28 mouse cellular contexts compared by ENCODE assay signal in genomic region chr11:34424546-34424945, GRCm38 (mm10).
DNase-seq lines count a peak whose midpoint lies in the region; ATAC-seq and TF ChIP-seq lines count a peak whose summit lies in the region.
"Had no signal": no experiment of that assay in that cellular context is flagged by ENCODE, and none has a peak within 500 bp of the region (broad histone marks: within the 10 kb centered on the region; RNA-seq: fewer than 3 reads in every experiment).

No protein-coding gene starts in this region.

- H3K4me1 ChIP-seq in heart, embryonic 10.5 days = no peaks in the 10 kb centered on the region
- H3K4me1 ChIP-seq in kidney, adult 2 months (ENCODE audit: control insufficient read depth, insufficient read depth, low read length) = 0 out of 2 replicates have a peak, but pooled peaks cover 4% of the 10 kb centered on the region
- H3K4me1 ChIP-seq in kidney, embryonic 16.5 days (ENCODE audit: insufficient read depth, low read length) = no peaks in the 10 kb centered on the region
- H3K4me1 ChIP-seq in forebrain, embryonic 15.5 days = peaks cover 7% of the 10 kb centered on the region; the same call in 1 of the 2 replicates
- H3K4me1 ChIP-seq: forebrain, embryonic 10.5 days; forebrain, embryonic 13.5 days; heart, embryonic 13.5 days had no signal

- H3K9ac ChIP-seq in kidney, embryonic 16.5 days (replicated peaks; ENCODE audit: low read length) = no peak overlapping the region
- no peak overlapping the region for H3K9ac ChIP-seq in forebrain, embryonic 15.5 days (replicated peaks)
- H3K9ac ChIP-seq: embryonic facial prominence, embryonic 12.5 days; embryonic facial prominence, embryonic 15.5 days; forebrain, embryonic 13.5 days; forebrain, postnatal 0 days; heart, embryonic 13.5 days; hindbrain, embryonic 14.5 days had no signal

- TF ChIP-seq POLR2A in kidney, adult 2 months (IDR thresholded peaks at IDR 0.05; ENCODE audit: low read depth, low read length) = no peak

- H3K36me3 ChIP-seq in heart, embryonic 10.5 days = no peaks in the 10 kb centered on the region
- H3K36me3 ChIP-seq in kidney, adult 2 months (ENCODE audit: control insufficient read depth, insufficient read depth, low read length) = no peaks in the 10 kb centered on the region
- H3K36me3 ChIP-seq in kidney, embryonic 16.5 days (ENCODE audit: insufficient read depth, low read length) = no peaks in the 10 kb centered on the region
- no peaks in the 10 kb centered on the region for H3K36me3 ChIP-seq in forebrain, embryonic 15.5 days
- H3K36me3 ChIP-seq: embryonic facial prominence, embryonic 12.5 days; embryonic facial prominence, embryonic 15.5 days; forebrain, embryonic 10.5 days; heart, embryonic 13.5 days had no signal

- peak; percentile 54 for DNase-seq in heart, adult 11 months
- DNase-seq in heart, embryonic 10.5 days (ENCODE audit: low spot score) = no peak
- peak; percentile 83 for DNase-seq in kidney, adult 2 months
- peak; percentile 67 to 81 for DNase-seq in kidney, postnatal 25 days
- DNase-seq: adrenal gland, adult 8-10 months; adrenal gland, postnatal 25 days; cerebellum, adult 18-20 months; cerebellum, adult 9-10 months; cerebellum, postnatal 25 days; forebrain, postnatal 0 days; gastrocnemius, adult 2 months; gastrocnemius, postnatal 14 days; heart, adult 18-20 months; heart, postnatal 14 days; heart, postnatal 4 days had no signal

- H3K4me2 ChIP-seq in kidney, embryonic 16.5 days (replicated peaks; ENCODE audit: low read depth, low read length) = no peak overlapping the region
- no peak overlapping the region for H3K4me2 ChIP-seq in forebrain, embryonic 15.5 days (replicated peaks)
- H3K4me2 ChIP-seq: embryonic facial prominence, embryonic 12.5 days; embryonic facial prominence, embryonic 15.5 days; forebrain, embryonic 13.5 days; heart, embryonic 13.5 days; hindbrain, embryonic 14.5 days had no signal

- TF ChIP-seq CTCF in kidney, adult 2 months (conservative IDR thresholded peaks at IDR 0.05; ENCODE audit: insufficient read depth, insufficient read length, low read depth, low read length) = no peak

- 0 out of 2 replicates have a peak, but pooled peaks cover 3% of the 10 kb centered on the region for H3K27me3 ChIP-seq in heart, embryonic 10.5 days (ENCODE audit: insufficient read depth, poor library complexity, severe bottlenecking)
- H3K27me3 ChIP-seq in kidney, adult 2 months (replicated peaks; ENCODE audit: control insufficient read depth, insufficient read depth, low read length) = no peaks in the 10 kb centered on the region
- no peaks in the 10 kb centered on the region for H3K27me3 ChIP-seq in kidney, embryonic 16.5 days (ENCODE audit: insufficient read depth, low read length)
- no peaks in the 10 kb centered on the region for H3K27me3 ChIP-seq in forebrain, embryonic 15.5 days
- H3K27me3 ChIP-seq: embryonic facial prominence, embryonic 15.5 days; forebrain, embryonic 13.5 days; heart, embryonic 13.5 days had no signal

- H3K9me3 ChIP-seq in heart, embryonic 10.5 days = no peaks in the 10 kb centered on the region
- no peaks in the 10 kb centered on the region for H3K9me3 ChIP-seq in kidney, embryonic 16.5 days (ENCODE audit: low read length)
- no peaks in the 10 kb centered on the region for H3K9me3 ChIP-seq in forebrain, embryonic 15.5 days
- H3K9me3 ChIP-seq: embryonic facial prominence, embryonic 12.5 days; embryonic facial prominence, embryonic 15.5 days; forebrain, embryonic 10.5 days; forebrain, embryonic 13.5 days; heart, embryonic 13.5 days had no signal

- no peak overlapping the region for H3K4me3 ChIP-seq in heart, embryonic 10.5 days
- H3K4me3 ChIP-seq in kidney, adult 2 months (ENCODE audit: insufficient read depth, low read depth, low read length) = no peak overlapping the region
- H3K4me3 ChIP-seq in kidney, embryonic 16.5 days (ENCODE audit: low read length) = no peak overlapping the region
- no peak overlapping the region for H3K4me3 ChIP-seq in forebrain, embryonic 15.5 days
- H3K4me3 ChIP-seq: embryonic facial prominence, embryonic 12.5 days; embryonic facial prominence, embryonic 15.5 days; erythroblast, embryonic 14.5 days; forebrain, embryonic 10.5 days; forebrain, embryonic 13.5 days; gastrocnemius, adult 2 months; heart, embryonic 13.5 days had no signal

- no peak overlapping the region for H3K27ac ChIP-seq in heart, embryonic 10.5 days
- no peak overlapping the region for H3K27ac ChIP-seq in kidney, adult 2 months (ENCODE audit: insufficient read depth, low read depth, low read length)
- no peak overlapping the region for H3K27ac ChIP-seq in kidney, embryonic 16.5 days (ENCODE audit: low read length)
- no peak overlapping the region for H3K27ac ChIP-seq in forebrain, embryonic 15.5 days (replicated peaks)
- H3K27ac ChIP-seq: embryonic facial prominence, embryonic 12.5 days; embryonic facial prominence, embryonic 15.5 days; forebrain, embryonic 10.5 days; forebrain, embryonic 13.5 days; gastrocnemius, adult 2 months; heart, embryonic 13.5 days; hindbrain, embryonic 14.5 days; hindbrain, postnatal 0 days had no signal

- ATAC-seq in kidney, embryonic 16.5 days (ENCODE audit: low FRiP score, low TSS enrichment) = peak; percentile 78
- no peak for ATAC-seq in erythroblast, adult 5-6 weeks (replicated peaks; ENCODE audit: low FRiP score, poor library complexity, severe bottlenecking)
- ATAC-seq in forebrain, embryonic 15.5 days (replicated peaks) = no peak
- no peak for ATAC-seq in erythroid progenitor cell, adult 5-6 weeks (replicated peaks; ENCODE audit: low FRiP score, poor library complexity, severe bottlenecking)
- ATAC-seq: activated CD4-positive, CD25-positive, alpha-beta regulatory T cell, adult 4 months; forebrain, embryonic 13.5 days; forebrain, postnatal 0 days; hindbrain, postnatal 0 days had no signal

- WGBS in heart, embryonic 10.5 days = 92% methylated on average over 1 of the region's 1 CpGs
- 29% methylated on average over 1 of the region's 1 CpGs for WGBS in kidney, adult 2 months
- 75% methylated on average over 1 of the region's 1 CpGs for WGBS in kidney, embryonic 16.5 days
- WGBS in forebrain, embryonic 15.5 days = 75% methylated on average over 1 of the region's 1 CpGs
